Mouse (Mus musculus) myocyte (in vitro differentiated cells): ENCODE data around the gene Tmem100. TPM values are rescaled to one million over a fixed set of nuclear protein-coding genes. Genes with fewer than 3 reads are reported as not detected.

ENCODE experiments used
- H3K27me3 ChIP-seq: one replicate; pipeline ENCODE4 v1.6.1; 2011; ENCODE audit not compliant: control insufficient read depth, insufficient read depth, insufficient read length
- H3K36me3 ChIP-seq: one replicate; pipeline ENCODE4 v1.6.1; 2011; ENCODE audit not compliant: control insufficient read depth, insufficient read depth
- H3K4me2 ChIP-seq: one replicate; pipeline ENCODE4 v1.6.1; 2011; ENCODE audit warnings: low read depth, control low read depth
- H3K4me3 ChIP-seq: one replicate; pipeline ENCODE4 v1.5.1; 2011; ENCODE audit warnings: mild to moderate bottlenecking, control low read depth, moderate library complexity
- H3K79me2 ChIP-seq: one replicate; pipeline ENCODE4 v1.6.1; 2011; ENCODE audit not compliant: control insufficient read depth, insufficient read depth
- H3ac ChIP-seq: one replicate; pipeline ENCODE4 v1.6.1; 2011; ENCODE audit not compliant: control insufficient read depth, insufficient read length
- CEBPB ChIP-seq: IDR thresholded peaks from 2 replicates; pipeline ENCODE4 v1.6.1; 2011; ENCODE audit warnings: mild to moderate bottlenecking, moderate library complexity; ENCODE audit not compliant: poor library complexity, insufficient read depth, severe bottlenecking
- E2F4 ChIP-seq: IDR thresholded peaks from one replicate; pipeline ENCODE4 v1.6.1; 2011; ENCODE audit warnings: mild to moderate bottlenecking, control low read depth, moderate library complexity; ENCODE audit not compliant: insufficient read depth
- MAX ChIP-seq: IDR thresholded peaks from one replicate; pipeline ENCODE4 v1.6.1; 2011; ENCODE audit warnings: low read depth, mild to moderate bottlenecking, control low read depth
- MYOD1 ChIP-seq, 3 experiments: IDR thresholded peaks; one replicate each; pipeline ENCODE4 v1.6.1; 2011; ENCODE audit warnings: control low read depth in 2 of 3, low read depth in 2 of 3, mild to moderate bottlenecking in 2 of 3, moderate library complexity in 1 of 3; ENCODE audit not compliant: insufficient read length in 2 of 3, control insufficient read depth in 1 of 3
- MYOG ChIP-seq, 3 experiments: IDR thresholded peaks; one replicate each; pipeline ENCODE4 v1.6.1; 2011; ENCODE audit warnings: control low read depth in 2 of 3, low read depth in 2 of 3, mild to moderate bottlenecking in 2 of 3; ENCODE audit not compliant: insufficient read length in 2 of 3, control insufficient read depth in 1 of 3, insufficient read depth in 1 of 3
- POLR2A ChIP-seq: IDR thresholded peaks from one replicate; pipeline ENCODE4 v1.6.1; 2011; ENCODE audit warnings: low read depth, mild to moderate bottlenecking, control low read depth, moderate library complexity; ENCODE audit not compliant: insufficient read length
- POLR2AphosphoS2 ChIP-seq: IDR thresholded peaks from one replicate; pipeline ENCODE4 v1.6.1; 2011; ENCODE audit warnings: low read depth, control low read depth; ENCODE audit not compliant: insufficient read length
- REST ChIP-seq: IDR thresholded peaks from one replicate; pipeline ENCODE4 v1.6.1; 2011; ENCODE audit warnings: mild to moderate bottlenecking, control low read depth, moderate library complexity; ENCODE audit not compliant: insufficient read depth, insufficient read length
- SRF ChIP-seq: IDR thresholded peaks from one replicate; pipeline ENCODE4 v1.6.1; 2011; ENCODE audit warnings: low read depth; ENCODE audit not compliant: control insufficient read depth, insufficient read length
- TCF12 ChIP-seq: IDR thresholded peaks from one replicate; pipeline ENCODE4 v1.6.1; 2011; ENCODE audit warnings: mild to moderate bottlenecking, control low read depth; ENCODE audit not compliant: poor library complexity, insufficient read depth, severe bottlenecking
- TCF3 ChIP-seq: IDR thresholded peaks from one replicate; pipeline ENCODE4 v1.6.1; 2011; ENCODE audit warnings: low read depth, control low read depth; ENCODE audit not compliant: insufficient read length
- USF1 ChIP-seq: IDR thresholded peaks from one replicate; pipeline ENCODE4 v1.6.1; 2011; ENCODE audit warnings: low read depth, mild to moderate bottlenecking, control low read depth, moderate library complexity
- polyA plus RNA-seq: library from polyadenylated mRNA; unstranded; fragments of >200 nt; fragmentation: generic; extraction: Trizol; gene quantifications from one replicate; pipeline ENCODE4 v1.2.1, GENCODE M21; 2012; ENCODE audit warnings: missing spikeins

The Tmem100 gene
- polyA plus RNA-seq, 1 experiment: not detected

GRCm38 (mm10) chr11:90053820-90054219 lies 23.7 kb downstream of the Tmem100 start:
- no peak overlapping the region for H3K4me3 ChIP-seq
- no peak overlapping the region for H3K4me2 ChIP-seq
- no peaks in the 10 kb centered on the region for H3K79me2 ChIP-seq
- H3K36me3 ChIP-seq: no peaks in the 10 kb centered on the region
- no peak overlapping the region for H3ac ChIP-seq
- TF ChIP-seq POLR2A: no peak
- TF ChIP-seq USF1: no peak
- TF ChIP-seq CEBPB: no peak
- no peak for TF ChIP-seq E2F4
- TF ChIP-seq MYOD1 (IDR thresholded peaks at IDR 0.05; ENCODE audit: control insufficient read depth in 1 of 3, insufficient read length in 2 of 3, low read depth in 2 of 3): no peak
- TF ChIP-seq TCF3: no peak
- TF ChIP-seq MYOG (IDR thresholded peaks at IDR 0.05; ENCODE audit: control insufficient read depth in 1 of 3, insufficient read depth in 1 of 3, insufficient read length in 2 of 3, low read depth in 2 of 3): no peak
- TF ChIP-seq POLR2AphosphoS2: no peak
- no peak for TF ChIP-seq TCF12
- TF ChIP-seq MAX: no peak
- TF ChIP-seq REST: no peak
- no peak for TF ChIP-seq SRF
- H3K27me3 ChIP-seq: no peaks in the 10 kb centered on the region

DNA sequence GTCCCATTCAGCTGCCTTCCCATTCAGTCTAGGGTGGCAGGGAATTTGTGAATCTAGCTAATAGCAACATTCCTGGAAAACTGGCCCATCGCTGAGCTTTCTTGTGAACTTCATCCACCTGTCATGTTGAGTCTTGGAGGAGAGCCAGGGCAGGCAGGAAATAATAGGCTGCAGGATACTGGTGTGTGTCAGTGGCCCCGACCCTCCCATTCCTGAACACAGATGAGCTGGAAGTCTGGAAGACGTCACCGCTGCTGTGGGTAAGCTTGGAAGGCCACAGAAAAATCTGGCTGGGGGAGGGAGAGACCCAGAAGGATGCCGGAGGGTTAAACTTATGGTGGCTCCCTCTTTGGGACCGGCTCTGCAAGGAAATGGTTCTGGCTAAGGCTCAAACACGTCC lies 24.3 kb downstream of the Tmem100 start:
- Histone ChIP-seq H3ac (no peak overlapping the region), H3K36me3 (no peaks in the 10 kb centered on the region), H3K4me2 (no peak overlapping the region)

DNA sequence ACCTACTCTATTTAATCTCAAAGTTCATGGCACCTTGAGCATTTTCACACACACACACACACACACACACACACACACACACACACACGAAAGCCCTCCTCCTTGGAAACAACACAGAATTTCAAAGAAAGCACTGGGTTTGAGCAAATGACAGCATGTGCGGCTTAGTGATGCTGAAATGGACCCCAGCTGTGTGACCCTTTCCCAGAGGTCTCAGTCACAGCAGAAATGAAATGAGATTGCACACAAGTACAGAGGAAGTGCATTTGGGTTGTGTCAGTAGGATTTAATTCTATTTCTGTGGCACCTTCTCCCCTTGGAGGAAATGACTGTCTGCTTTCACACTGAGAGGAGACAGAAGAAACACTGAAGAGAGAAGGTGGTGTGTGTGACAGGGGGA lies 26.9 kb downstream of the Tmem100 start:
- no peaks in the 10 kb centered on the region for H3K36me3 ChIP-seq
- H3K4me3 ChIP-seq: no peak overlapping the region
- no peak overlapping the region for H3ac ChIP-seq
- no peaks in the 10 kb centered on the region for H3K27me3 ChIP-seq
- no peak overlapping the region for H3K4me2 ChIP-seq
- no peaks in the 10 kb centered on the region for H3K79me2 ChIP-seq
- TF ChIP-seq MAX (no peak), REST (no peak), SRF (no peak), USF1 (no peak), MYOG (IDR thresholded peaks at IDR 0.05; ENCODE audit: control insufficient read depth in 1 of 3, insufficient read depth in 1 of 3, insufficient read length in 2 of 3, low read depth in 2 of 3) (no peak), MYOD1 (IDR thresholded peaks at IDR 0.05; ENCODE audit: control insufficient read depth in 1 of 3, insufficient read length in 2 of 3, low read depth in 2 of 3) (no peak), POLR2AphosphoS2 (no peak), POLR2A (no peak), E2F4 (no peak)

More for the DNA sequence above, 24.3 kb downstream of the Tmem100 start:
- H3K4me3 ChIP-seq: no peak overlapping the region
- H3K27me3 ChIP-seq: no peaks in the 10 kb centered on the region
- H3K79me2 ChIP-seq: no peaks in the 10 kb centered on the region
- TF ChIP-seq SRF (no peak), USF1 (no peak), MAX (no peak), CEBPB (no peak), TCF12 (no peak), REST (no peak), MYOD1 (IDR thresholded peaks at IDR 0.05; ENCODE audit: control insufficient read depth in 1 of 3, insufficient read length in 2 of 3, low read depth in 2 of 3) (no peak)

GRCm38 (mm10) chr11:90059241-90059640 lies 29.1 kb downstream of the Tmem100 start:
- H3K4me2 ChIP-seq: no peak overlapping the region
- TF ChIP-seq CEBPB (no peak), SRF (no peak), E2F4 (no peak), MAX (no peak), POLR2A (no peak), MYOD1 (IDR thresholded peaks at IDR 0.05; ENCODE audit: control insufficient read depth in 1 of 3, insufficient read length in 2 of 3, low read depth in 2 of 3) (no peak), USF1 (no peak)
- no peaks in the 10 kb centered on the region for H3K79me2 ChIP-seq
- no peaks in the 10 kb centered on the region for H3K27me3 ChIP-seq
- H3K4me3 ChIP-seq: no peak overlapping the region
- no peaks in the 10 kb centered on the region for H3K36me3 ChIP-seq
- H3ac ChIP-seq: no peak overlapping the region

DNA sequence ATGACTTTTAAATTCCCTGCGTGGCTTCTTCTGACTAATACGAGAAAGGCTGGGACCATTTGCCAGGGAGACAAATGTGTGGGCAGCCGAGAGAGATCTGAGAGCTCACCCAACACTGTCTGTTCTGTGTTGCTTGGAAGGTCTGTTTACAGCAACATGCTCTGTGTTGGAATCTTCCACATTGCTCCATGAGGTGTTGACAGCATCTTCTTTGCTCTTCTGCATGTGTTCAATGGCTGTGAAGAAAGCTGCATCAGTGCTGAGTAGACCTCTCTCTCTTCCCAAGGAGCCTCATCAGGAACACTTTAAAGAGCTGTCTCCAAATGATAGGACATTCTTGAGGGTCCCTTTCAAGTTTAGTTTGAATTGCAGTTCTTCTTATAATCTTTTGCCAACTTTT lies 32.5 kb downstream of the Tmem100 start:
- Histone ChIP-seq H3K36me3 (no peaks in the 10 kb centered on the region), H3K79me2 (no peaks in the 10 kb centered on the region), H3ac (no peak overlapping the region), H3K27me3 (no peaks in the 10 kb centered on the region), H3K4me2 (no peak overlapping the region), H3K4me3 (no peak overlapping the region)
- TF ChIP-seq TCF3: no peak
- TF ChIP-seq POLR2AphosphoS2: no peak
- no peak for TF ChIP-seq SRF
- no peak for TF ChIP-seq MYOD1 (IDR thresholded peaks at IDR 0.05; ENCODE audit: control insufficient read depth in 1 of 3, insufficient read length in 2 of 3, low read depth in 2 of 3)
- no peak for TF ChIP-seq USF1
- no peak for TF ChIP-seq CEBPB
- no peak for TF ChIP-seq TCF12
- TF ChIP-seq REST: no peak
- TF ChIP-seq POLR2A: no peak
